Mouse (Mus musculus) embryonic facial prominence, embryonic 13.5 days (tissue): ENCODE measurements at regions not wholly inside any gene's neighbourhood (a gene's known extent, or its start where the extent isn't known, plus 50 kb on each side); places are given as distances from the start of the nearest gene placed in this dataset.

Source experiments
- ATAC-seq: fragments of 200-750 bp; cut with Nextera tagmentation; 2 replicates; pipeline ENCODE4 v1.8.0; 2017; ENCODE audit warnings: low read depth; ENCODE audit not compliant: insufficient number of reproducible peaks, insufficient read depth, low FRiP score, low TSS enrichment
- H3K27ac ChIP-seq: fragments of 300-500 bp; sonication (generic); 2 replicates; pipeline ENCODE4 v1.5.1; 2015; ENCODE audit warnings: moderate library complexity, mild to moderate bottlenecking, inconsistent platforms
- H3K27me3 ChIP-seq: fragments of 300-500 bp; sonication (generic); 2 replicates; pipeline ENCODE4 v1.6.1; 2015; ENCODE audit warnings: mild to moderate bottlenecking, inconsistent platforms
- H3K36me3 ChIP-seq: fragments of 300-500 bp; sonication (generic); 2 replicates; pipeline ENCODE4 v1.6.1; 2015; ENCODE audit warnings: mild to moderate bottlenecking, inconsistent platforms
- H3K4me1 ChIP-seq: fragments of 300-500 bp; sonication (generic); 2 replicates; pipeline ENCODE4 v1.6.1; 2015; ENCODE audit warnings: inconsistent platforms
- H3K4me2 ChIP-seq: fragments of 300-500 bp; sonication (generic); 2 replicates; pipeline ENCODE4 v1.6.1; 2015; ENCODE audit warnings: moderate library complexity, mild to moderate bottlenecking, inconsistent platforms
- H3K4me3 ChIP-seq: fragments of 300-500 bp; sonication (generic); 2 replicates; pipeline ENCODE4 v1.5.1; 2015; ENCODE audit warnings: mild to moderate bottlenecking, inconsistent platforms
- H3K9ac ChIP-seq: fragments of 300-500 bp; sonication (generic); 2 replicates; pipeline ENCODE4 v1.6.1; 2015; ENCODE audit warnings: mild to moderate bottlenecking, inconsistent platforms
- H3K9me3 ChIP-seq: fragments of 300-500 bp; sonication (generic); 2 replicates; pipeline ENCODE4 v1.6.1; 2016; ENCODE audit warnings: inconsistent platforms
- WGBS: fragments of 180-500 bp; shearing (Covaris S2); methylation state at CpG from one replicate; pipeline ENCODE4 v1.1.7; 2015; ENCODE audit warnings: mixed read lengths; 5-methylcytosine and 5-hydroxymethylcytosine counted together

GRCm38 (mm10) chr14:97435453-97436233 is 733.9 kb downstream of the Dach1 start:
- Histone ChIP-seq H3K27ac (no peak overlapping the region), H3K27me3 (no peaks in the 10 kb centered on the region), H3K9ac (no peak overlapping the region), H3K4me1 (no peaks in the 10 kb centered on the region), H3K9me3 (no peaks in the 10 kb centered on the region), H3K4me3 (no peak overlapping the region), H3K36me3 (no peaks in the 10 kb centered on the region), H3K4me2 (no peak overlapping the region)
- 53% methylated on average over 4 of the region's 4 CpGs for WGBS
- no peak for ATAC-seq

- no peaks in the 10 kb centered on the region for H3K4me1 ChIP-seq
- H3K27me3 ChIP-seq: no peaks in the 10 kb centered on the region
- H3K4me3 ChIP-seq: no peak overlapping the region
- no peaks in the 10 kb centered on the region for H3K9me3 ChIP-seq
- no peak for ATAC-seq
- H3K9ac ChIP-seq: no peak overlapping the region
- WGBS: 90% methylated on average over 3 of the region's 3 CpGs
- no peak overlapping the region for H3K4me2 ChIP-seq
- H3K36me3 ChIP-seq: no peaks in the 10 kb centered on the region
- H3K27ac ChIP-seq: no peak overlapping the region
Measured at GRCm38 (mm10) chr14:97431221-97431620, 738.3 kb downstream of the Dach1 start.

DNA sequence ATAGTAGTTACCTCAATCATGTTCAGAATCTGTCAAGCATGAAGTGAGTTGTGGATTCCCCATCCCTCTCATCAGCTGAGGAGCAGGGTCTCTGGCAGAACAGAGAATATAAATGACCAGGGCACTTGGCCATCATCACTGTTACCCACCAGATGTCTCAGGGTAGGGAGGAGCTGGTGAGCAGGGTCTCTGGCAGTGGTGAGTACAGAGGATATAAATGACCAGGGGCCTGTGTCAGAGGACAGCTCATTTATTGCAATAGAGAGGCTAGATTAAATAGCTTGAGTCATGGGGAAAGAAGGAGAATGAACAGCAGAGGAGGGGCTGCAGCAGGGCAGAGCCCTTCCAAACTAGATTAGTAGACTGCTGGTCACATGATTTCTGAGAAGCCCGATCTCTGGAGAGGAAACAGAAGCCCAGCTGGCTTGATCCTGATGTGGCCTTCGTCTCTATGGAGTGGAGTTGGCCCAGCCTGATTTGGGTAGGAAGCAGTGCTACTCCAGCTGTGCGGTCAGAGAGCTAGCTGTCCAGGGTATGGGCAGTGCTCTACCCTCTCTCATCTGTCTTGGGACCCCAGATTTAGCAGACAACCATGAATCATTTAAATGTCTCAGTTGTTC is 766.3 kb downstream of the Dach1 start:
- Histone ChIP-seq H3K4me1 (no peaks in the 10 kb centered on the region), H3K9me3 (no peaks in the 10 kb centered on the region), H3K4me2 (no peak overlapping the region), H3K9ac (no peak overlapping the region), H3K27me3 (no peaks in the 10 kb centered on the region), H3K4me3 (no peak overlapping the region), H3K27ac (no peak overlapping the region), H3K36me3 (no peaks in the 10 kb centered on the region)
- WGBS: 57% methylated on average over 3 of the region's 3 CpGs
- 0 out of 2 replicates have a peak, but pooled peaks have one; percentile 52 for ATAC-seq

DNA sequence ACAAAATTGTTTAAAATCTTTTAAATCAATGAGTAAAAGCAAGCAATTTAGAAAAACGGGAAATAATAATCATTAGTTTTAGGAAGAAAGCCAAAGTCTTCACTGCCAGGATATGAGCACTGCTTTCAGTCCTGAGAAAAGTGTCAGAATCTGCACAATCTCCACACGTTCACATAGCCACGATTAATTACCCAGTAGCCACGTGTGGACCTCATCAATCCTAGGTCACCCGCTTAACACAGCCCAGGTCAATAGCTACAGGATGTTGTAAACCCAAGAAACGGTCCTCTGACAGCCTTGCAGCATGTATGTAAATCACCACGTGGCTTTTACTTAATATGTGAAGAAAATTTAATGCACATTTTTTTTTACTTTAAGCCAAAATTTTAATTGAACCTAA is 773.2 kb downstream of the Dach1 start:
- ATAC-seq: no peak
- no peaks in the 10 kb centered on the region for H3K4me1 ChIP-seq
- no peaks in the 10 kb centered on the region for H3K27me3 ChIP-seq
- WGBS: 57% methylated on average over 7 of the region's 7 CpGs
- no peaks in the 10 kb centered on the region for H3K36me3 ChIP-seq
- H3K9ac ChIP-seq: no peak overlapping the region
- H3K9me3 ChIP-seq: no peaks in the 10 kb centered on the region
- H3K4me2 ChIP-seq: no peak overlapping the region
- no peak overlapping the region for H3K27ac ChIP-seq
- no peak overlapping the region for H3K4me3 ChIP-seq

- Histone ChIP-seq H3K4me2 (no peak overlapping the region), H3K27ac (no peak overlapping the region), H3K4me3 (no peak overlapping the region), H3K27me3 (no peaks in the 10 kb centered on the region), H3K9me3 (no peaks in the 10 kb centered on the region), H3K4me1 (no peaks in the 10 kb centered on the region), H3K36me3 (no peaks in the 10 kb centered on the region), H3K9ac (no peak overlapping the region)
- WGBS: 79% methylated on average over 7 of the region's 7 CpGs
- no peak for ATAC-seq
Measured at GRCm38 (mm10) chr14:97395750-97396377, 773.7 kb downstream of the Dach1 start.

DNA sequence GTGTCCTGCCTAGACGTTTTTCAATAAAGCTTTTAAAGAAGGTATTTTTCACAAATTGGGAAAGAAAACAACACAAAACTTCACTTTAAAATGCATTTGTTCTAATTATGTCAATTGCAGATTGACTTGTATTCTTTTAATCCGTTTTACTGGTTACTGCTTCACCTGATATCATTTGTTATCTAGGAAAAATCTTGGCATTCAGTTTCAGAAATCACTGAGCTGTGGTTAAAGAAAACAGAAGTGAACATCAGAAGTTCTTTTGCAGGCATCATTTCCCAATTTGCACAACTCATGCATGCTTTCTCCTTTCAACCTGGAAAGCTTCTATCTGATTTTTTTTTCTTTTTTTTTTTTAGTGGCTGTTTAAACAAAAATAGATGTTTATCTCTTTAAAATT is 780.6 kb downstream of the Dach1 start:
- no peak for ATAC-seq
- WGBS: 40% methylated on average over 2 of the region's 2 CpGs
- no peak overlapping the region for H3K4me3 ChIP-seq
- no peaks in the 10 kb centered on the region for H3K4me1 ChIP-seq
- H3K27ac ChIP-seq: no peak overlapping the region
- H3K4me2 ChIP-seq: no peak overlapping the region
- H3K27me3 ChIP-seq: no peaks in the 10 kb centered on the region
- H3K36me3 ChIP-seq: no peaks in the 10 kb centered on the region
- no peaks in the 10 kb centered on the region for H3K9me3 ChIP-seq
- H3K9ac ChIP-seq: no peak overlapping the region

DNA sequence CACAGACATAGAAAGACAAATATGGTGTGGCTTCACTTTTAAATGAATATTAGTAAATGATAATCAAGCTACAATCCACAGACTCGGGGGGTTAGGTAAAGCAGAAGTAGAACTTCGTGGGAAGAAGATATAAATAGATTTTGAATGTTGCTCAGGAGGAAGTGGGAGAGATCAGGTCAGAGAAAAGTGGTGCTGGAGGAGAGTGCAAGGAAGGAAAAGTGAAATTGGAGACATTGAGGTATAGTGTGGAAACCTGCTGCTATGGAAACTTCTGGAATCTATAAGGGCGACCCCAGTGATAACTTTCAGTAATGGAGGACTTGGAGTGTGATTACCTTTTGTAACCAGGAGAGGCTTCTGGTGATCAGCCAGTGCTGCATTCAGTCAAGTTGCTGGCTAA is 789.4 kb downstream of the Dach1 start:
- H3K36me3 ChIP-seq: no peaks in the 10 kb centered on the region
- no peaks in the 10 kb centered on the region for H3K9me3 ChIP-seq
- H3K4me3 ChIP-seq: no peak overlapping the region
- 67% methylated on average over 3 of the region's 3 CpGs for WGBS
- H3K4me1 ChIP-seq: no peaks in the 10 kb centered on the region
- no peaks in the 10 kb centered on the region for H3K27me3 ChIP-seq
- H3K4me2 ChIP-seq: no peak overlapping the region
- H3K9ac ChIP-seq: no peak overlapping the region
- ATAC-seq: no peak
- H3K27ac ChIP-seq: no peak overlapping the region

GRCm38 (mm10) chr14:97356915-97357314 is 812.6 kb downstream of the Dach1 start:
- Histone ChIP-seq H3K9me3 (no peaks in the 10 kb centered on the region), H3K27me3 (no peaks in the 10 kb centered on the region), H3K36me3 (no peaks in the 10 kb centered on the region), H3K4me2 (no peak overlapping the region), H3K27ac (no peak overlapping the region), H3K4me1 (no peaks in the 10 kb centered on the region), H3K9ac (no peak overlapping the region), H3K4me3 (no peak overlapping the region)
- no peak for ATAC-seq
- 86% methylated on average over 7 of the region's 7 CpGs for WGBS

DNA sequence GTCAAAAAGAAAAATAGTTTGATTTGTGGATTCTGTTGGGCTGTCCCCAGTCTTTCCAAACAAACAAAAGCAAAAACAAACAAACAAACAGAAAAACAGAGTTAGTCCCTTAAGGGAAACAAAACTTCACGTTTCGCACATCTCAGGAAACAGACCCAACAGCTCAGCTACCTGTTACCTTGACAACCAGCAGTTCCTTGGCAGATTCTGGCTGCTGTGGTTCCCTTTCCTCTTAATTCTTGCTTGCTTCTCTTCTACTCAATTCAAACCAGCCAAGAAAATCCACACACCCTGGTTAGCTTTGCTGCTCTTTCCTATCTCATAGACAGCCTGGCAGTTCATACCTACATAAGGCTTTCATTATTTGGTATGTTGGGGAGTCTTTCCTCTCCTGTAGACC is 821.6 kb downstream of the Dach1 start:
- Histone ChIP-seq H3K36me3 (no peaks in the 10 kb centered on the region), H3K27ac (no peak overlapping the region), H3K9me3 (no peaks in the 10 kb centered on the region), H3K4me2 (no peak overlapping the region), H3K27me3 (no peaks in the 10 kb centered on the region), H3K9ac (no peak overlapping the region), H3K4me3 (no peak overlapping the region), H3K4me1 (no peaks in the 10 kb centered on the region)
- WGBS: 73% methylated on average over 2 of the region's 2 CpGs
- ATAC-seq: no peak

GRCm38 (mm10) chr14:97331388-97331787 is 812.5 kb upstream of the Klhl1 start:
- H3K9me3 ChIP-seq: no peaks in the 10 kb centered on the region
- H3K27me3 ChIP-seq: no peaks in the 10 kb centered on the region
- no peak overlapping the region for H3K27ac ChIP-seq
- 6% methylated on average over 2 of the region's 2 CpGs for WGBS
- no peaks in the 10 kb centered on the region for H3K36me3 ChIP-seq
- ATAC-seq: no peak
- no peaks in the 10 kb centered on the region for H3K4me1 ChIP-seq
- H3K9ac ChIP-seq: no peak overlapping the region
- H3K4me3 ChIP-seq: no peak overlapping the region
- H3K4me2 ChIP-seq: no peak overlapping the region

GRCm38 (mm10) chr14:97329979-97330378 is 811.1 kb upstream of the Klhl1 start:
- ATAC-seq: no peak
- no peak overlapping the region for H3K9ac ChIP-seq
- no peaks in the 10 kb centered on the region for H3K27me3 ChIP-seq
- H3K27ac ChIP-seq: no peak overlapping the region
- 79% methylated on average over 3 of the region's 3 CpGs for WGBS
- H3K4me1 ChIP-seq: no peaks in the 10 kb centered on the region
- no peaks in the 10 kb centered on the region for H3K9me3 ChIP-seq
- H3K36me3 ChIP-seq: no peaks in the 10 kb centered on the region
- H3K4me3 ChIP-seq: no peak overlapping the region
- no peak overlapping the region for H3K4me2 ChIP-seq

- WGBS: 77% methylated on average over 4 of the region's 4 CpGs
Measured at GRCm38 (mm10) chr14:97293109-97293508, 774.2 kb upstream of the Klhl1 start.

More at GRCm38 (mm10) chr14:97293109-97293508, 774.2 kb upstream of the Klhl1 start:
- H3K9ac ChIP-seq: no peak overlapping the region
- H3K36me3 ChIP-seq: no peaks in the 10 kb centered on the region
- no peak for ATAC-seq
- H3K27ac ChIP-seq: no peak overlapping the region
- H3K9me3 ChIP-seq: no peaks in the 10 kb centered on the region; the same call in 1 of the 2 replicates
- H3K4me2 ChIP-seq: no peak overlapping the region
- H3K27me3 ChIP-seq: no peaks in the 10 kb centered on the region
- no peaks in the 10 kb centered on the region for H3K4me1 ChIP-seq
- no peak overlapping the region for H3K4me3 ChIP-seq
